Mouse (Mus musculus): Measurements from ENCODE around the gene Asap3.

Asap3 gene

DNA sequence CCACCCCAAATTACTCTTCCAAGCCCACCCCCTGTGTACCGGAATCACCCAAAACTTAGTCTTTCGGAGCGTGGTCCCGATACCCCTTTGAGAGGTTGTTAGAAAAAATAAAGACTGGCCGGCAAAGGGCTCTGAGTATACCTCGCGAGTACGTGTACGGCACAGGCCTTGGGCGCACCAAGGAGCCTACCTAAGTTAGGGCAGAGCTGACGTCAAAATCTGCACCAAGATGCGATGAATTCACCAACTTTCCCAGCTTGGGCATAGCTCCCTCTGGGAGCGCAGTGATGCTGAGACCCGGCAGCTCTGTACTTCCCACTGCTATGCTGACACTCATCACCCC is 41.2 kb downstream of the Asap3 start:
- in situ Hi-C loops (cut with MboI; ENCODE audit: unreplicated experiment in 2 of 2): loop anchor here in 1 of 2 experiments (10.0 kb wide), 1 partner anchor 377 kb away; the partner anchor contains the start of gene Lactbl1

DNA sequence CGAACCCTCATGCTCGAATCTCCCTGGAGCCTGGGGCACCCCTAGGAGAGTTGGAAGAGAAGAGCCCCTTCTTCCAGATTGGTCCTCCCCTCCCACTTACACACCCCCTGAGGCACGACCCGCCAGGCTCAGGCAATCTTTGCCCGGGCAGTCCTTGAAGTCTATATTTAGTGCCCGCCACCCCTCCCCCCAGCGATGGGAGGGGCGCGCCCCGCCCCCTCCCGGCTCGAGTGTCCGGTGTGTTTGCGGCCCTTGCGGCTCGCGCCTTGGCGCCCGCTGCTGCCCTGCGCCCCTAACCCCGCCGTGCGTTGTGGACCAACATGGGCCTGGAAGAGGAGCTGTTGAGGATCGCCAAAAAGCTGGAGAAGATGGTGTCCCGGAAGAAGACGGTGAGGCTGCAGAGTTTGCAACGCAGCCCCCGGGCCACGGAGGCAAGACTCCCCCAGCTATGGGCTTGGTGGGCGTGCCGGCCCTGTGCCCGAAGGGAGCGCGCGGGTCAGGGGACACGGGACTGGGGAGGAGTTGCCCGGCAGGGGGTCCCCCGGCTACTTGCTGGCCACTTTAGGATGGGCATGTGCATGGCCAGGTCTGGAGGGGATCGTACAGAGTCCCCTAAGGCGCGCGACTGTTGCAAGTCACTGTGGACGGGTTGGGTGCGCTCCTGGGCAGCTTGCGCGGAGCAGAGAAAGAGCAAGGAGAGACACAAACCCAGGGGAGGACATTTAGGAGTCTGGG is 41.7 kb downstream of the Asap3 start, which contains the start of gene Tcea3:
Tcea3 (plus strand) TSS at position 1 of the 735 bp plus-strand sequence.
- in situ Hi-C loops (cut with MboI; ENCODE audit: unreplicated experiment in 2 of 2): loop anchor here in 1 of 2 experiments (10.0 kb wide), 1 partner anchor 377 kb away; the partner anchor contains the start of gene Lactbl1

DNA sequence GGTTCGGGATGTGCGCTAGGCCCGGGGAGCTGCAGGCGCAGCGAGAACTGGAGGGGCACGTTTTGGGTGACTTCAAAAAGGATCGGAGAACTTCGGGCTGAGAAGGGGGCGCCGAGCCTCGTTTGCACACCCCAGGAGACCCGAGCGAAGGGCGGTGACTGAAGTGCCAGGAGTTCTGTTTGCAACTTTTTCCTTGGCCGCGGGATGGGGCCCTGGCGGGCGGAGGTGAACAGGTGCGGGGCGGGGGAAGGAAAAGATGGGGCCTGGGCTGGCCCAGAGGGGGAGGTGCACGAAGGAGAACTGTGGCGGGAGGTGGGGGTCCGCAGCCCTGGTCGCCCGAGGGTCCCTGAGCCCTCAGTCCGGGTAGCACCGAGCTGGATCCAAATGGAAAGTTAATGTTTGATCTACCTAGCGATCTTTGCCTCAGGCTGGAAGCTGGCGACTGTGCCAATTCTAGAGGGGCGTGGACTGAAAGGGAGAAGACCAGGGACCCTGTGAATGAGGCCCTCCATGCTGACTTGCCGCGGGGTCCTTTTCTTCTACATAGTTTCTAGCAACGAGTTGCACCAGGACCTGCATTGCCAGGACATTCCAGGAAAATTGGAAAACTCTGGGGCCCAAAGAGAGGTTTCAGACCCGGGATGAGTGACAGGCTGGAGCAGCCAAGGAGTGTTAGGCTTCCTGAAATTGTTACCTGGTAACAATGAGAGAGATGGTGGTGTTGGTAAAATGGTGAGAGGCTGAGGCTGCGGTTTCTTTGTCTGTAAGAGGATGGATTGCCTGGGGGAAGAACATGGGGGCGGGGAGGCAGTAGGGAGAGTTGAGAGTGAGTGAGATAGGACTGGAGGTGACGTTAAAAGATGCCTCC is 42.5 kb downstream of the Asap3 start:
- in situ Hi-C loops (cut with MboI; ENCODE audit: unreplicated experiment in 2 of 2): loop anchor here in 1 of 2 experiments (10.0 kb wide), 1 partner anchor 376 kb away; the partner anchor contains the start of gene Lactbl1

DNA sequence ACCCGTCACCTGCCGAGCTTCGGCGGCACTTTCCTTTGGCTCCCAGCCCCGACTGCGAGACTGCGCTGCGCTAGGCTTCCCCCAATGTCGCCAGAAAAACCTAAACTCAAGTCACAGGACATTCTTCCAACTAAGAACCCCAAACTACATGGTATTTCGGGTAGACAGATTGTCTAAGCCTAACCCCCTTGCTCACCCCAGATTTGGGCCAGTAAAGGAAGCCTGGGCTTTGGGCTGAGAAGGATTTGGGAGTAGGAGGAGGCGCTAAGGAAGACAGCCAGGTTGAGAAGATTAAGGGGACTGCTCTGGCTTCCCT is 43.1 kb downstream of the Asap3 start:
- in situ Hi-C loops (cut with MboI; ENCODE audit: unreplicated experiment in 2 of 2): loop anchor here in 1 of 2 experiments (10.0 kb wide), 1 partner anchor 376 kb away; the partner anchor contains the start of gene Lactbl1

DNA sequence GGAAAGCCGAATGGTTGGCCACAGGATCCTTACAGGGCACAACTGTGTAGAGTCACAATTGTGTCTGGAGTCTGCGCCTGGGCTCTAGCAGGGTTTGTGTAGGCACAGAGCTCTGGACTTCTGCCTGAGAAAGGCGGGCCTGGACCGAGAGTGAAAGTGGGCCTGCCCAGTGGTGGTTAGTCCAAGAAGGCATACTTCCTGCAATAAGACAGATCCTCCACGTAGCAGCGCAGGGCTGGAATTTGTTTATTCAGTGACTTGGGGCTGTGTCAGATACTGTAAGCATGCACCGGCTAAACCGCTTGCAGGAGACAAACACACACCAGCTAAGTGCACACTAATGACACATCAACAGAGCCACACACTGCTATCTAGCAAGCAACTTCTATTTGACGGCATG is 43.6 kb downstream of the Asap3 start:
- in situ Hi-C loops (cut with MboI; ENCODE audit: unreplicated experiment in 2 of 2): loop anchor here (10.0 to 25.0 kb wide), 3 partner anchors 205 to 588 kb away; partner anchors contain the start of genes Ephb2 (in 1 of the 2) and Lactbl1 (in 1 of the 2)

GRCm38 (mm10) chr4:136255919-136256318 is 49.8 kb downstream of the Asap3 start:
- in situ Hi-C loops (cut with MboI; ENCODE audit: unreplicated experiment in 2 of 2): loop anchor here (5.0 to 25.0 kb wide), 3 partner anchors 36 to 581 kb away; partner anchors contain the start of gene Ephb2 (in 1 of the 2)

GRCm38 (mm10) chr4:136256696-136257095 is 50.5 kb downstream of the Asap3 start:
- in situ Hi-C loops (cut with MboI; ENCODE audit: unreplicated experiment in 2 of 2): loop anchor here (5.0 to 25.0 kb wide), 3 partner anchors 36 to 581 kb away; partner anchors contain the start of gene Ephb2 (in 1 of the 2)

DNA sequence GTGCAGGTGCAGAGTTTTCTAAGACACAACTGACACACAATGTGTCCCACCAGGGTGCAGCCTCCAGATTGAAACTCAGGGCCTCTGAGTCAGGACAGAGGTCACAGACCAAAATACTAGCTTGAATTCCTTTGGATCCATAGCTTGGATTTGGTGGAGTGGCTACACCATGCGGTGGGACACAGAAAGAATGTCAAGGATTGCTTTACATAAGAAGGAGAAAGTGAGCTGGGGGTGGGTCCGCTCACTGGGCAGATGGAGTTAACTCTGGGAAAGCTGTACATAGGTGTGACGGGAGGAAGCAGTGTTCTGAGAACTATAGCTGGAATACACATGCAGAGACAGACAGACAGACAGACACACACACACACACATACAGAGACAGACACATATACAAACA is 53.8 kb downstream of the Asap3 start:
- in situ Hi-C loops (cut with MboI; ENCODE audit: unreplicated experiment in 2 of 2): loop anchor here (5.0 to 25.0 kb wide), 6 partner anchors 32 to 577 kb away; partner anchors contain the start of genes Ephb2 (in 1 of the 2), Hnrnpr (in 1 of the 2) and Lactbl1 (in 1 of the 2)

- in situ Hi-C loops (cut with MboI; ENCODE audit: unreplicated experiment in 2 of 2): loop anchor here (5.0 to 25.0 kb wide), 4 partner anchors 52 to 577 kb away; partner anchors contain the start of genes Ephb2 (in 1 of the 2), Hnrnpr (in 1 of the 2) and Lactbl1 (in 1 of the 2)
These were observed 54.5 kb downstream of the Asap3 start for GRCm38 (mm10) chr4:136260491-136261180.

GRCm38 (mm10) chr4:136261912-136262311 is 55.7 kb downstream of the Asap3 start:
- in situ Hi-C loops (cut with MboI; ENCODE audit: unreplicated experiment in 2 of 2): loop anchor here (5.0 to 25.0 kb wide), 4 partner anchors 50 to 575 kb away; partner anchors contain the start of genes Ephb2 (in 1 of the 2), Hnrnpr (in 1 of the 2) and Lactbl1 (in 1 of the 2)

- in situ Hi-C loops (cut with MboI; ENCODE audit: unreplicated experiment in 2 of 2): loop anchor here (5.0 to 25.0 kb wide), 4 partner anchors 49 to 574 kb away; partner anchors contain the start of genes Ephb2 (in 1 of the 2), Hnrnpr (in 1 of the 2) and Lactbl1 (in 1 of the 2)
These were observed 57.4 kb downstream of the Asap3 start for GRCm38 (mm10) chr4:136263555-136263954.

DNA sequence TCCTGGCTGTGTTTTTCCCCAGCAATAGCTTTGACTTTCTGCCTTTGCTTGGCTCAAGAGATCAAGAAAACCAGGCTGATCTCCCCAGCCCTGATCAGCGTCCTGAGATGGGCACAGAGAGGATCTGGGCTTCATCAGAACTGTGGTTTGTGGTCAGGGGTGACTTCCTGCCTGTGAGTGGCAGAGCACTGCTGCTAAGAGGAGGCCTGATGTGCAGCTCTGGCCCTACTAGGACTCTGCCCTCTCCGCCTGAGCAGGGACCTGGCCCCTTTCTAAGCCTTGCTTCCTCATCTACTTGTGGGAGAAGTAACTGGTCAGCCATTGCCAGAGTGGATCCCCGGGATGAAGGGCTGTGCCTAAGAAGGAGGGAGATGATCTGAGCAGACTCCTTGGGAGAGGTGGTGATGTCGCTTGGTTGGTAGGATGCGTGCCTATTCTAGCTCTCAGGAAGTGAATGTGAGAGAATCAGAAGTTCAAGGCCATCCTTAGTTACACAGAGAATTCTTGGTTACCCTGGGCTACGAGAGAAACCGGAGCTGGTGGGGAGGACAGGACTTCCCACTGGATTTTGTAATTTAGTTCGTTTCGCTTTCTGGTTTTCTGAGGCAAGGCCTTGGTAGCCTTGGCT is 60.7 kb downstream of the Asap3 start:
- in situ Hi-C loops (cut with MboI; ENCODE audit: unreplicated experiment in 2 of 2): loop anchor here in 1 of 2 experiments (25.0 kb wide), 1 partner anchor 570 kb away; the partner anchor contains the start of gene Ephb2

DNA sequence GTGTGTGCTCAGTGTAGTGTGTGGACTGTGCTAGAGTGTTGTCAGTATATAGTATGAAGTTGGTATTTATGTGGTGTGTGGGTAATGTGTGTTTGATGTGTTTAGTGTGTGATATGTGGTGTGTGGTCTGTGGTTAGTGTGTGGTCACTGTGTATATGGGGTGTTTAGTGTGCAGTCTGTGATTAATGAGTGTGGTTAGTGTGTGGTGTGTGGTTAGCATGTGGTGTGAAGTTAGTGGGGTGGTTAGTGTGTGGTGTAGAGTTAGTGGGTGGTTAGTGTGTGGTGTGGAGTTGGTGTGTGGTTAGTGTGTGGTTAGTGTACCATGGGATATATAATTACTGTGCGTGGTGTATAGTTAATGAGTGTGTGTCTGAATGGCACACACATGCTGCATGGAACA is 62.7 kb downstream of the Asap3 start:
- in situ Hi-C loops (cut with MboI; ENCODE audit: unreplicated experiment in 2 of 2): loop anchor here in 1 of 2 experiments (25.0 kb wide), 1 partner anchor 568 kb away; the partner anchor contains the start of gene Ephb2

DNA sequence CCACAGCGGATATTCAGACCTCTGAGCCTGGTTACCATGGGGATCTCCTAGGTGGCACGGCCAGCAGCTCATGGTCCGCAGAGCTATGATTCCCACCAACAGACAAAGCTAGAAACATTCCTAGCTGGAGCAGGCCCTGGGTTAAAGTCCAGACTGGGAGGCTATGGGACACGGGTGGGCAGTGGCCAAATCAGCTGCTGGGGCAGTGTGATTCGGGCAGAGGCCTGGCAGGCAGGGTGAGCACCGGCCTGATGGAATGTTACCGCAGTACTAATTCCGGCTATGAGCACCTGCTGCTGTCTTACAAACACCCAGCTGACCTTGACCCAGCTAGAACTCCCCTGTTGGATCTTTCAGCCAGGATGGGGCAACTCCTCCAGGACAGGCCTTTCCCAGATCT is 64.5 kb downstream of the Asap3 start:
- in situ Hi-C loops (cut with MboI; ENCODE audit: unreplicated experiment in 2 of 2): loop anchor here in 1 of 2 experiments (25.0 kb wide), 1 partner anchor 567 kb away; the partner anchor contains the start of gene Ephb2

- in situ Hi-C loops (cut with MboI; ENCODE audit: unreplicated experiment in 2 of 2): no loop called here
These were observed 74.9 kb downstream of the Asap3 start for GRCm38 (mm10) chr4:136281097-136281496.

DNA sequence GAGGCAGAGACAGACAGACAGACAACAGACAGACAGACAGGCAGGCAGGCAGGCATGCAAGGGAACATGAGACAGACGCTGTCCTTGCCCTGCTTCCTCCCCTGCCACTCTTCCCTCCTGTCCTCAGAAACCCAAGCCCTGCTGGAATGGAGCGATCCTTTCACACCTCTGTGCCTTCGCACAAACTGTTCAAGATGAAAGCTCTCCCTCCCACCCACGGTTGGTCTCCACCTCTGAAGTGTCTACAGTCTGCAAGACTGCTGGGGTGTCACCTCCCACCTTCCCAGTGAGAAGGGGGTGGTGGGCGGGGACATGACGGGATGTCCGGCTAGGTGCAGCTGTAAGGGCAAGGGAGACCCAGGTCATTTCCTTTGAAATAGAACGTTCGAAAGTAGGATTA is 75.4 kb downstream of the Asap3 start:
- in situ Hi-C loops (cut with MboI; ENCODE audit: unreplicated experiment in 2 of 2): no loop called here

DNA sequence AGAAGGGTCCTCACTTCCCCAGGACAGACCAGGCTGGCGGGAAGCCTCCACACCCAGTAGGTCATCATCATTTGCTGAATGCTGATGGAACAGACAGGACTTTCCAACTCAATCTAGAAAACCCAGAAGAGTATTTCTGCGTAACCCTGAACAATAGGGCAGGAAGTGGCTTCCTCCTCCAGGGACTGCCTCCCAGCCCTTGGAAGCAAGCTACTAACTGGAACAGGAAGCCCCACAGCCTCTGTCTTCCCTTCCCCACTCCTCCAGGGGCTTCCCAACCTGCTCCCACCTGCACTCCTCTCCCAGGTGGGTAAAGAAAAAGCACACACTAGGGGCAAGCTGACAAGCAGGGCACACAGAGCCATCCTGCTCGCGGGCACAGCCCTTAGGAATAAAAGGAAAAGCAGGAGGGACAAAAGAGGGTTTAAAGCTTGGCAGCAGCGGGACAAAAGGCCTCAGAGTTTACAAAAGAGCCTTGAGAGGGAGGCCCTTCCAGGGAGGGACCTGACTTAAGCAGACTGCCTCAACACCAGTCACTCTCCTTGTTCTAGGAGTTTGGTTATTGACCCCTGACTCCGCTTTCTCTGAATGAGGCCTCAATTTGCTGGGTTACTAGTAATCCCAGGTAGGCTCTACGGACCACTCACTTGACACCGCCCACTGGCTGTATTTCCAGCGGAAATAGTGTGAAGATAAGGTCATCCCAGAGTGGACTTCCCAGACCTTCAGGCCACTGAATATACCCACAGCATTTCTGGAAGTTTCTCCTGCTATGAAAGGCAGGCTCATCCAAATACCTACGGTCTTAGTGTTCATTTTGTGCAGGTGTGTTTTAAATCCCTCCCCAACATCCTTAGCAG is 76.7 kb downstream of the Asap3 start:
- in situ Hi-C loops (cut with MboI; ENCODE audit: unreplicated experiment in 2 of 2): no loop called here

DNA sequence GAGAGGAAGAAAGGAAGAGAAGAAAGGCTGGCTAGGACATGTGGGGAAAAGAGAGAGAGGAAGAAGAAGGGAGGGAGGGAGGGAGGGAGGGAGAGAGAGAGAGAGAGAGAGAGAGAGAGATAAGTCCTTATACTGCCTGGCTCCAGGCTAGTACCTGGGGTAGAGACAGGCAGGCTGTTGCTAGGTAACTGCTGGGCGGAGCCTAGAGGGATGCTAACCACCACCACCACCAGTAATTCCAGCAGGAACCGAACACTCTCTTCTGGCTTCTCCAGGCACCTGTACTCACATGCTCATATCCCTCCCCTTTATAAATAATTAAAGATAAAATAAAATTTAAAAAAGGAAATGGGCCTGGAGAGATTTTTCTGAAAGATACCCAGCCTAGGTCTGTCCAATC is 77.6 kb downstream of the Asap3 start:
- in situ Hi-C loops (cut with MboI; ENCODE audit: unreplicated experiment in 2 of 2): no loop called here

Data from v-Abl transformed pro-B cells (cell line).